Mouse (Mus musculus): ENCODE results near the gene Cnot11. TPM values are rescaled to one million over a fixed set of nuclear protein-coding genes. Genes with fewer than 3 reads are reported as not detected.

The Cnot11 gene
- polyA plus RNA-seq, 1 experiment from 2014 or later, result 23.6 TPM

DNA sequence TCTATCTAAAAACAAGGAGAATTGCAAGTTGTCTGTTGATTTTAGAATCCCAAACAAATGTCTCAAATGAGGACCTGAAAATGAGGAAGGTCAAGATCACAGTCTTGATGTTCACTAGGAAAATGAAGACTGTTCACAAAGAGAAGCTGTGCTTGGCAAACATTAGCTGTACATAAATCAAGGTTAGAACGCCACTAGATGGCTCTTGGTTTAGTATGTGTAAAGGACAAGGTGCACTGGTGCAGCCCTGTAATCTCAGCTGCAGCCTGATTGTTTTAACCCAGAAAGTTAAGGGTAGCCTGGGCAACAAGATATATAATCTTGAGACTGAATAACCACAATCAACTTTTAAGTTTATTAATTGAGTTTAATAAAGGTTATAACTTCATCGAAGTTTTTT, 12.4 kb downstream of the Cnot11 start:
- Histone ChIP-seq H3K9me3 (ENCODE audit: control insufficient read depth, low read length) (no peaks in the 10 kb centered on the region), H3K27me3 (ENCODE audit: control insufficient read depth, insufficient read depth, low read length) (no peaks in the 10 kb centered on the region), H3K4me3 (ENCODE audit: control insufficient read depth in 1 of 2, insufficient read depth in 1 of 2, low read depth in 1 of 2, low read length in 2 of 2) (no peak overlapping the region), H3K36me3 (ENCODE audit: control insufficient read depth, insufficient read depth, low read length) (peaks cover 80% of the 10 kb centered on the region), H3K4me2 (ENCODE audit: low read length) (no peak overlapping the region), H3K27ac (replicated peaks in 1 of 2; ENCODE audit: control insufficient read depth in 1 of 2, insufficient read depth in 1 of 2, low read depth in 2 of 2, low read length in 2 of 2) (no peak overlapping the region), H3K4me1 (ENCODE audit: control insufficient read depth in 2 of 2, insufficient read depth in 2 of 2, low read length in 2 of 2) (peaks cover 2 to 4% of the 10 kb centered on the region in 2 experiments; a peak in 3 of 4 replicates), H3K9ac (ENCODE audit: low read length) (no peak overlapping the region)
- no peak for ATAC-seq (ENCODE audit: insufficient number of reproducible peaks, insufficient read depth, low FRiP score, low read depth)
- 70% methylated on average over 2 of the region's 2 CpGs for WGBS

DNA sequence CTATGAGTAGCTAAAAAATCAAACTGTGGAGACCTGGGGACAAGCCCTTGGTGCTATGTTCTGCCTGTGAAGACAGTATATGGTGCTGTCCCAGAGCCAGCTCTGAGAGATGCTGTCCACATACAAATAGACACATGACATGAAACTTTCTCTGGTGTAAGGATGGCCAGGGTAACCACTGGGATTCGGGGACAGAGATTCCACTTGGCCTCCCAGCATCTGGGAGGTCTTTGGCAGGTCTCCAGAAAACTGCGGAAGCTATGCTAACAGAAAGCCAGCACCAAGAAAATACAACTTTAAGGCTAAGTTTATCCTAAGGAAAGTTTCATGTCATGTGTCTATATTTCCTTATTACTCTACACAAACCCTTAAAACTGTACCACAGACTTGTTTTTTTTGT, 15.0 kb downstream of the Cnot11 start:
- Histone ChIP-seq H3K4me1 (ENCODE audit: control insufficient read depth in 2 of 2, insufficient read depth in 2 of 2, low read length in 2 of 2) (peaks cover 2 to 4% of the 10 kb centered on the region in 2 experiments; a peak in 3 of 4 replicates), H3K27me3 (ENCODE audit: control insufficient read depth, insufficient read depth, low read length) (no peaks in the 10 kb centered on the region), H3K36me3 (ENCODE audit: control insufficient read depth, insufficient read depth, low read length) (peaks cover 78% of the 10 kb centered on the region), H3K9me3 (ENCODE audit: control insufficient read depth, low read length) (no peaks in the 10 kb centered on the region), H3K4me2 (ENCODE audit: low read length) (no peak overlapping the region), H3K9ac (ENCODE audit: low read length) (no peak overlapping the region), H3K27ac (replicated peaks in 1 of 2; ENCODE audit: control insufficient read depth in 1 of 2, insufficient read depth in 1 of 2, low read depth in 2 of 2, low read length in 2 of 2) (no peak overlapping the region), H3K4me3 (ENCODE audit: control insufficient read depth in 1 of 2, insufficient read depth in 1 of 2, low read depth in 1 of 2, low read length in 2 of 2) (no peak overlapping the region)
- ATAC-seq (ENCODE audit: insufficient number of reproducible peaks, insufficient read depth, low FRiP score, low read depth), result no peak
- 53% methylated on average over 2 of the region's 2 CpGs for WGBS

DNA sequence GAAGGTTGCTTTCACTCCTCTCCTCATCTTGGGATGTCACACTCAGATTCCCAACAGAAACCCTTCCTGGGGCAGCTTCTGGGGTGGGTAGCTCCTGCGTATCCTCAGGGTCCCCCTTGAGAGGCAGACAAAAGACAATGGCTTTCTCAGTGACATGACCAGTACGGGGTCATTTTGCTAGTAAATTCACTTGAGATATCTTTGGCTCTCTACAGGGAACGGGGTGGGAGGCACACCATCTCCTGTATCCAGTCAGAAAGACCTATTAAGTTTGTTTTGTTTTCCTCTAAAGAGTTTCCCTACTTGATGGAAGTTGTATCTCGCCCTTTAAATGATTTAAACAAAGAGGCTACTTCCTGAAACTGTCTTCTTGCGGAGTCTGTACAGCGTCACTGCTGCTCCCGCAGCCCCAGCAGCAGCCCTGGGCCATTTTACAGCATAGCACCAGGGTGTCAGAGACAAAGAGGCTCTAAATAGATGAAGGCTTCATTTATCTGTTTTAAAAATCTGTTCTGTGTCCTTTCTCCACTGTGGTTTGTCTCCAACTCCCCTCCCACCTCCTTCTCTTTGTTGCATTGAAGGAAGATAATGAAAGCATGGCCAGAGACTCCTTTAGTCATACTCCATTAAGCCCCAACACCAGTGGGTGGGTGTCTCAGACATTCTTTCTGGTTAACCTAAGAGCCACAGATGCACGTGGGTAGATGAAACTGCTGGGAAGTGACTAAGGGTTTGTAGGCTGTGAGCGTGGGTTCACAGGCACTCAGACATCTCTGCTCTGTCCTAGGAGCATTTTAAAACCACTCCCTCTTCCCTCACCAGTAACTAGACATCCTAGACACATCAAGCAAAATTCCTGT, 21.0 kb downstream of the Cnot11 start:
- ATAC-seq (ENCODE audit: insufficient number of reproducible peaks, insufficient read depth, low FRiP score, low read depth), result peak; percentile 66; the same call in 1 of the 2 replicates
- peaks cover 79% of the 10 kb centered on the region for H3K36me3 ChIP-seq (ENCODE audit: control insufficient read depth, insufficient read depth, low read length)

DNA sequence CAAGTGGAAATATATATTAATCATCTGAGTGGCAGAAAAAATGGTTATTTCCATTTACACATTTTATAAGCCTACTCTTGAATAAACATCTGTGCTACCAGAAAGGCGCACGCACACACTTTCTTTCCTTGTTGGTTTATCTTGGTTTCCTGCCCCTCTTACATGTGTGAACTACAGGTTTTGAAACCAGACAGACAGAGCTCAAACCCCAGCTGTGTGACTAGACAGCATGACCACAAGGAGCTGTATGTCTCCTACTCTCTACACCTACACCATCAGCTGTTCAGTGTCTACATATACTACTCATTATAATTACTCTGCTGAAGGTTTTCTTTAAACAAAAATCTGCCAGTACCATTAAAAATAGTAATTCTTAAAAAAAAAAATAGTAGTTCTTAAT, 24.2 kb downstream of the Cnot11 start:
- Histone ChIP-seq H3K4me2 (ENCODE audit: low read length) (no peak overlapping the region), H3K27me3 (ENCODE audit: control insufficient read depth, insufficient read depth, low read length) (no peaks in the 10 kb centered on the region), H3K9ac (ENCODE audit: low read length) (no peak overlapping the region), H3K9me3 (ENCODE audit: control insufficient read depth, low read length) (no peaks in the 10 kb centered on the region), H3K36me3 (ENCODE audit: control insufficient read depth, insufficient read depth, low read length) (peaks cover 72% of the 10 kb centered on the region), H3K27ac (replicated peaks in 1 of 2; ENCODE audit: control insufficient read depth in 1 of 2, insufficient read depth in 1 of 2, low read depth in 2 of 2, low read length in 2 of 2) (no peak overlapping the region), H3K4me1 (ENCODE audit: control insufficient read depth in 2 of 2, insufficient read depth in 2 of 2, low read length in 2 of 2) (peaks cover 2 to 10% of the 10 kb centered on the region in 2 experiments; a peak in 2 of 4 replicates), H3K4me3 (ENCODE audit: control insufficient read depth in 1 of 2, insufficient read depth in 1 of 2, low read depth in 1 of 2, low read length in 2 of 2) (no peak overlapping the region)
- 95% methylated on average over 2 of the region's 2 CpGs for WGBS
- ATAC-seq (ENCODE audit: insufficient number of reproducible peaks, insufficient read depth, low FRiP score, low read depth), result no peak

More for the DNA sequence above, 21.0 kb downstream of the Cnot11 start:
- no peak overlapping the region for H3K4me3 ChIP-seq (ENCODE audit: control insufficient read depth in 1 of 2, insufficient read depth in 1 of 2, low read depth in 1 of 2, low read length in 2 of 2)
- H3K4me2 ChIP-seq (ENCODE audit: low read length), result no peak overlapping the region
- peak overlapping the region; percentile 39 to 50 for H3K27ac ChIP-seq (replicated peaks in 1 of 2; ENCODE audit: control insufficient read depth in 1 of 2, insufficient read depth in 1 of 2, low read depth in 2 of 2, low read length in 2 of 2)
- no peaks in the 10 kb centered on the region for H3K9me3 ChIP-seq (ENCODE audit: control insufficient read depth, low read length)
- 33% methylated on average over 9 of the region's 9 CpGs for WGBS
- H3K27me3 ChIP-seq (ENCODE audit: control insufficient read depth, insufficient read depth, low read length), result no peaks in the 10 kb centered on the region
- peaks cover 2 to 10% of the 10 kb centered on the region in 2 experiments; a peak in 2 of 4 replicates for H3K4me1 ChIP-seq (ENCODE audit: control insufficient read depth in 2 of 2, insufficient read depth in 2 of 2, low read length in 2 of 2)
- no peak overlapping the region for H3K9ac ChIP-seq (ENCODE audit: low read length)

DNA sequence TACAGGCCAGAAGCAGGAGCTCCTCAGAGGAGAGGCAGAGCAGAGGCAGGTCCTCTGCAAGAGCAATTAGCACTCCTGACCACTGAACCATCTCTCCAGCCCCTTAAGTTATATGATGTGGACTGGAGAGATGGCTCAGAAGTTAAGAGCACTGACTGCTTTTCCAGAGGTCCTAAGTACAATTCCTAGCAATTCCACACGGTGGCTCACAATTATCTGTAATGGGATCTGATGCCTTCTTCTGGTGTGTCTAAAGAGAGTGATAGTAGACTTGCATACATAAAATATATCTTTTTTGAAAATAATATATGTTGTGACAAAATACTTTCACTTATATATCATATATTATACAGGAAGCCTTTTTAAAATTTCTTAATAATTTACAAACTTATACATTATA, 27.1 kb downstream of the Cnot11 start:
- Histone ChIP-seq H3K4me3 (ENCODE audit: control insufficient read depth in 1 of 2, insufficient read depth in 1 of 2, low read depth in 1 of 2, low read length in 2 of 2) (no peak overlapping the region), H3K36me3 (ENCODE audit: control insufficient read depth, insufficient read depth, low read length) (peaks cover 53% of the 10 kb centered on the region), H3K27me3 (ENCODE audit: control insufficient read depth, insufficient read depth, low read length) (no peaks in the 10 kb centered on the region), H3K9me3 (ENCODE audit: control insufficient read depth, low read length) (no peaks in the 10 kb centered on the region), H3K27ac (replicated peaks in 1 of 2; ENCODE audit: control insufficient read depth in 1 of 2, insufficient read depth in 1 of 2, low read depth in 2 of 2, low read length in 2 of 2) (no peak overlapping the region), H3K4me2 (ENCODE audit: low read length) (no peak overlapping the region), H3K4me1 (ENCODE audit: control insufficient read depth in 2 of 2, insufficient read depth in 2 of 2, low read length in 2 of 2) (peaks cover 0 to 5% of the 10 kb centered on the region in 2 experiments; a peak in 1 of 4 replicates), H3K9ac (ENCODE audit: low read length) (no peak overlapping the region)
- WGBS, result 33% methylated on average over 1 of the region's 1 CpGs
- no peak for ATAC-seq (ENCODE audit: insufficient number of reproducible peaks, insufficient read depth, low FRiP score, low read depth)

DNA sequence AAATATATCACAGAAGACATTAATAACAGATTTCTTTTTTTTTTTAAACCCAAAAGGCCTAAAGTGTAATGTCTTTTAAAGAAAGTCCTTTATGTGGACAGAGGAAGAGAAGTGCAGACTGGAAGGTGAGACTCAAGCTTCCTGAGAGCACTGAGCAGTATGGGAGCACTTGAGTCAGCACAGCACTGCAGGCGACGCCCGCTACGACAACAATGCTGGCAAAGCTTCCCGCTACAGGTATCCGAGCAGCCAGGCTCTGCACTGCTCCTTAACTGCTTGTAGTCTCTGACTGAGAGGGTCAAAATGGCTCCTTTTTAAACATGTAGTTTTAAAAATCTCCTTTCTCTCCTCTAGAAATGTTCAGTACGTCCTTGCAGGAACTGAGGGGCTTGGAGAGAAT, 28.4 kb downstream of the Cnot11 start:
- no peaks in the 10 kb centered on the region for H3K9me3 ChIP-seq (ENCODE audit: control insufficient read depth, low read length)
- H3K4me3 ChIP-seq (ENCODE audit: control insufficient read depth in 1 of 2, insufficient read depth in 1 of 2, low read depth in 1 of 2, low read length in 2 of 2), result no peak overlapping the region
- H3K27me3 ChIP-seq (ENCODE audit: control insufficient read depth, insufficient read depth, low read length), result no peaks in the 10 kb centered on the region
- H3K4me2 ChIP-seq (ENCODE audit: low read length), result no peak overlapping the region
- WGBS, result 73% methylated on average over 7 of the region's 7 CpGs
- peaks cover 0 to 7% of the 10 kb centered on the region in 2 experiments; a peak in 2 of 4 replicates for H3K4me1 ChIP-seq (ENCODE audit: control insufficient read depth in 2 of 2, insufficient read depth in 2 of 2, low read length in 2 of 2)
- H3K36me3 ChIP-seq (ENCODE audit: control insufficient read depth, insufficient read depth, low read length), result peaks cover 43% of the 10 kb centered on the region
- ATAC-seq (ENCODE audit: insufficient number of reproducible peaks, insufficient read depth, low FRiP score, low read depth), result no peak
- H3K9ac ChIP-seq (ENCODE audit: low read length), result no peak overlapping the region
- no peak overlapping the region for H3K27ac ChIP-seq (replicated peaks in 1 of 2; ENCODE audit: control insufficient read depth in 1 of 2, insufficient read depth in 1 of 2, low read depth in 2 of 2, low read length in 2 of 2)

DNA sequence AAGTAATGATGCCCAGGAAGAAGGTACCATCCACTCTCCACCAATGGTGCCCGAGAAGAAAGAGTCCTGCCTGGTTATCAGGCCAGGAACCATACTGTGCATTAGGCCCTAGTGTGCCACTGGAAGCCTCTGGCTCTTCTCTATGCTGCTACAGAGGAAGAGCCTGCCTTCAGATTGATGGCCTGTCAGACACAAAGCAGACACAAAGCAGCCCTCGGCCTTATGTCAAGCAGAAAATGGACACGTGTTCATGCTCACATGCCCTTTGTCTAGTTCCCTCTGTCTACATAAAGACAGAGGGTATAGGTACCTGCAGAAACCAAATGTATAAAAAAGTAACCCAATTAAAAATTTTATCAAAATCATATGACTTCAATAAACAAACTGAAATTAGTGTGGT, 29.8 kb downstream of the Cnot11 start:
- Histone ChIP-seq H3K27me3 (ENCODE audit: control insufficient read depth, insufficient read depth, low read length) (no peaks in the 10 kb centered on the region), H3K4me2 (ENCODE audit: low read length) (no peak overlapping the region), H3K9me3 (ENCODE audit: control insufficient read depth, low read length) (no peaks in the 10 kb centered on the region), H3K36me3 (ENCODE audit: control insufficient read depth, insufficient read depth, low read length) (peaks cover 30% of the 10 kb centered on the region), H3K4me3 (ENCODE audit: control insufficient read depth in 1 of 2, insufficient read depth in 1 of 2, low read depth in 1 of 2, low read length in 2 of 2) (no peak overlapping the region), H3K9ac (ENCODE audit: low read length) (no peak overlapping the region), H3K4me1 (ENCODE audit: control insufficient read depth in 2 of 2, insufficient read depth in 2 of 2, low read length in 2 of 2) (peaks cover 0 to 7% of the 10 kb centered on the region in 2 experiments; a peak in 2 of 4 replicates), H3K27ac (replicated peaks in 1 of 2; ENCODE audit: control insufficient read depth in 1 of 2, insufficient read depth in 1 of 2, low read depth in 2 of 2, low read length in 2 of 2) (no peak overlapping the region)
- no peak for ATAC-seq (ENCODE audit: insufficient number of reproducible peaks, insufficient read depth, low FRiP score, low read depth)
- WGBS, result 19% methylated on average over 3 of the region's 3 CpGs
